Mouse (Mus musculus) MEL-GATA-1-ER (cell line): ENCODE data around the gene Cyp2f2.
A peak's percentile ranks its signal among the peaks of the same experiment; 100 is the strongest.

Experiments used
- DNase-seq: peaks from one replicate; pipeline ENCODE4 v3.0.0-alpha.2; 2012; ENCODE audit warnings: low read depth; ENCODE audit errors: extremely low read depth

Cyp2f2 gene

GRCm38 (mm10) chr7:27153205-27153764 lies 33.6 kb downstream of the Cyp2f2 start, which contains the start of gene Cyp2t4:
Gene Cyp2t4, plus strand, starts transcription at chr7:27153714.
- DNase-seq = no peak

GRCm38 (mm10) chr7:27156005-27156404 lies 36.3 kb downstream of the Cyp2f2 start:
- no peak for DNase-seq

- DNase-seq = no peak
These were observed 38.5 kb downstream of the Cyp2f2 start for GRCm38 (mm10) chr7:27158171-27158570.

GRCm38 (mm10) chr7:27159256-27159655 lies 39.5 kb downstream of the Cyp2f2 start:
- no peak for DNase-seq

- DNase-seq = peak; percentile 63
These were observed 40.2 kb downstream of the Cyp2f2 start for GRCm38 (mm10) chr7:27159882-27160281.

- DNase-seq = no peak
These were observed 41.2 kb downstream of the Cyp2f2 start for GRCm38 (mm10) chr7:27160921-27161320.

- DNase-seq = no peak
These were observed 42.0 kb downstream of the Cyp2f2 start for GRCm38 (mm10) chr7:27161744-27162143.

- DNase-seq = no peak
These were observed 43.2 kb downstream of the Cyp2f2 start for GRCm38 (mm10) chr7:27162780-27163449.

GRCm38 (mm10) chr7:27163450-27163805 lies 43.7 kb downstream of the Cyp2f2 start:
- no peak for DNase-seq

- no peak for DNase-seq
These were observed 44.6 kb downstream of the Cyp2f2 start for GRCm38 (mm10) chr7:27164112-27164947.

GRCm38 (mm10) chr7:27165007-27165655 lies 45.4 kb downstream of the Cyp2f2 start:
- no peak for DNase-seq

GRCm38 (mm10) chr7:27165696-27166095 lies 46.0 kb downstream of the Cyp2f2 start:
- DNase-seq = no peak

GRCm38 (mm10) chr7:27166229-27166613 lies 46.5 kb downstream of the Cyp2f2 start:
- peak; percentile 39 for DNase-seq

- peak; percentile 95 for DNase-seq
These were observed 47.1 kb downstream of the Cyp2f2 start, which contains the start of gene Egln2 for GRCm38 (mm10) chr7:27166614-27167474. Gene Egln2, minus strand, starts transcription at chr7:27166802.

GRCm38 (mm10) chr7:27167475-27168094 lies 47.9 kb downstream of the Cyp2f2 start:
- DNase-seq = no peak

- DNase-seq = no peak
These were observed 48.7 kb downstream of the Cyp2f2 start for GRCm38 (mm10) chr7:27168371-27168770.

GRCm38 (mm10) chr7:27170981-27171380 lies 51.3 kb downstream of the Cyp2f2 start:
- DNase-seq = no peak

- DNase-seq = no peak
These were observed 54.8 kb downstream of the Cyp2f2 start for GRCm38 (mm10) chr7:27174496-27174895.

- no peak for DNase-seq
These were observed 55.2 kb downstream of the Cyp2f2 start for GRCm38 (mm10) chr7:27174896-27175295.

GRCm38 (mm10) chr7:27177942-27178323 lies 58.2 kb downstream of the Cyp2f2 start:
- DNase-seq = no peak
